Mouse (Mus musculus) forebrain, embryonic 16.5 days (tissue): ENCODE measurements around the gene Tm4sf4. TPM values are rescaled to one million over a fixed set of nuclear protein-coding genes. Genes with fewer than 3 reads are reported as not detected.

Source experiments
- ATAC-seq: fragments of 200-750 bp; cut with Nextera tagmentation; 2 replicates; pipeline ENCODE4 v1.8.0; 2017; ENCODE audit warnings: mild to moderate bottlenecking, moderate library complexity
- H3K27ac ChIP-seq: fragments of 300-500 bp; sonication (generic); 2 replicates; pipeline ENCODE4 v1.5.1; 2014; ENCODE audit warnings: low read length, control low read depth
- H3K27me3 ChIP-seq: fragments of 300-500 bp; sonication (generic); replicated peaks from 2 replicates; pipeline ENCODE4 v1.6.1; 2014; ENCODE audit warnings: low read length; ENCODE audit not compliant: control insufficient read depth, insufficient read depth
- H3K36me3 ChIP-seq: fragments of 300-500 bp; sonication (generic); 2 replicates; pipeline ENCODE4 v1.6.1; 2014; ENCODE audit not compliant: control insufficient read depth, insufficient read depth
- H3K4me1 ChIP-seq: fragments of 300-500 bp; sonication (generic); replicated peaks from 2 replicates; pipeline ENCODE4 v1.6.1; 2014; ENCODE audit warnings: low read length; ENCODE audit not compliant: control insufficient read depth, insufficient read depth
- H3K4me2 ChIP-seq: fragments of 300-500 bp; sonication (generic); 2 replicates; pipeline ENCODE4 v1.6.1; 2014; ENCODE audit warnings: mild to moderate bottlenecking, low read length, control low read depth
- H3K4me3 ChIP-seq: fragments of 300-500 bp; sonication (generic); replicated peaks from 2 replicates; pipeline ENCODE4 v1.5.1; 2014; ENCODE audit warnings: mild to moderate bottlenecking, low read length, control low read depth
- H3K9ac ChIP-seq: fragments of 300-500 bp; sonication (generic); replicated peaks from 2 replicates; pipeline ENCODE4 v1.6.1; 2014; ENCODE audit warnings: low read depth, low read length, control low read depth
- H3K9me3 ChIP-seq: fragments of 300-500 bp; sonication (generic); 2 replicates; pipeline ENCODE4 v1.6.1; 2016; ENCODE audit warnings: low read length; ENCODE audit not compliant: control insufficient read depth
- WGBS: fragments of 180-500 bp; shearing (Covaris S2); extraction: QIAGEN DNeasy Blood & Tissue Kit; methylation state at CpG from one replicate; pipeline ENCODE4 v1.1.7; 2014; 5-methylcytosine and 5-hydroxymethylcytosine counted together
- polyA plus RNA-seq: library from polyadenylated mRNA; unstranded; fragments of >200 nt; fragmentation: Nextera tagmentation; extraction: Ambion mirVana; gene quantifications from 2 replicates; pipeline ENCODE4 v1.2.1, GENCODE M21; 2015

Tm4sf4 gene
- polyA plus RNA-seq, 1 experiment from 2014 or later = not detected

- H3K4me2 ChIP-seq = no peak overlapping the region
- no peak for ATAC-seq
- H3K36me3 ChIP-seq = no peaks in the 10 kb centered on the region
- no peaks in the 10 kb centered on the region for H3K4me1 ChIP-seq
- no peak overlapping the region for H3K9ac ChIP-seq
- H3K9me3 ChIP-seq = no peaks in the 10 kb centered on the region
- no peak overlapping the region for H3K4me3 ChIP-seq
- no peak overlapping the region for H3K27ac ChIP-seq
- no peaks in the 10 kb centered on the region for H3K27me3 ChIP-seq
- 69% methylated on average over 4 of the region's 4 CpGs for WGBS
Measured at GRCm38 (mm10) chr3:57429486-57429885, 4.4 kb downstream of the Tm4sf4 start.

- no peaks in the 10 kb centered on the region for H3K27me3 ChIP-seq
- H3K4me2 ChIP-seq = no peak overlapping the region
- H3K9ac ChIP-seq = no peak overlapping the region
- no peaks in the 10 kb centered on the region for H3K36me3 ChIP-seq
- H3K4me1 ChIP-seq = no peaks in the 10 kb centered on the region
- no peak for ATAC-seq
- WGBS = 63% methylated on average over 3 of the region's 3 CpGs
- no peak overlapping the region for H3K4me3 ChIP-seq
- H3K27ac ChIP-seq = no peak overlapping the region
- H3K9me3 ChIP-seq = no peaks in the 10 kb centered on the region
Measured at GRCm38 (mm10) chr3:57431706-57432105, 6.6 kb downstream of the Tm4sf4 start.

GRCm38 (mm10) chr3:57435364-57435763, 10.2 kb downstream of the Tm4sf4 start:
- no peak for ATAC-seq
- Histone ChIP-seq H3K4me1 (no peaks in the 10 kb centered on the region), H3K9me3 (no peaks in the 10 kb centered on the region), H3K36me3 (no peaks in the 10 kb centered on the region), H3K27me3 (no peaks in the 10 kb centered on the region), H3K27ac (no peak overlapping the region), H3K9ac (no peak overlapping the region), H3K4me2 (no peak overlapping the region), H3K4me3 (no peak overlapping the region)
- 86% methylated on average over 8 of the region's 8 CpGs for WGBS

- WGBS = 80% methylated on average over 3 of the region's 3 CpGs
- H3K4me2 ChIP-seq = no peak overlapping the region
- H3K9ac ChIP-seq = no peak overlapping the region
- no peaks in the 10 kb centered on the region for H3K4me1 ChIP-seq
- no peaks in the 10 kb centered on the region for H3K27me3 ChIP-seq
- ATAC-seq = no peak
- H3K36me3 ChIP-seq = no peaks in the 10 kb centered on the region
- no peaks in the 10 kb centered on the region for H3K9me3 ChIP-seq
- no peak overlapping the region for H3K27ac ChIP-seq
- no peak overlapping the region for H3K4me3 ChIP-seq
Measured at GRCm38 (mm10) chr3:57440956-57441355, 15.8 kb downstream of the Tm4sf4 start.

- no peaks in the 10 kb centered on the region for H3K9me3 ChIP-seq
- no peaks in the 10 kb centered on the region for H3K27me3 ChIP-seq
- no peak overlapping the region for H3K27ac ChIP-seq
- no peaks in the 10 kb centered on the region for H3K36me3 ChIP-seq
- H3K9ac ChIP-seq = no peak overlapping the region
- no peak overlapping the region for H3K4me3 ChIP-seq
- H3K4me1 ChIP-seq = no peaks in the 10 kb centered on the region
- 19% methylated on average over 3 of the region's 3 CpGs for WGBS
- no peak overlapping the region for H3K4me2 ChIP-seq
- ATAC-seq = no peak
Measured at GRCm38 (mm10) chr3:57445706-57446105, 20.6 kb downstream of the Tm4sf4 start.

GRCm38 (mm10) chr3:57447889-57448288, 22.8 kb downstream of the Tm4sf4 start:
- Histone ChIP-seq H3K9ac (no peak overlapping the region), H3K9me3 (no peaks in the 10 kb centered on the region), H3K4me3 (no peak overlapping the region)

GRCm38 (mm10) chr3:57448445-57448844, 23.3 kb downstream of the Tm4sf4 start:
- H3K4me2 ChIP-seq = no peak overlapping the region
- ATAC-seq = peak; percentile 82
- H3K9ac ChIP-seq = no peak overlapping the region
- H3K27ac ChIP-seq = no peak overlapping the region
- H3K27me3 ChIP-seq = no peaks in the 10 kb centered on the region
- no peak overlapping the region for H3K4me3 ChIP-seq
- H3K4me1 ChIP-seq = no peaks in the 10 kb centered on the region
- no peaks in the 10 kb centered on the region for H3K36me3 ChIP-seq
- no peaks in the 10 kb centered on the region for H3K9me3 ChIP-seq
- WGBS = 35% methylated on average over 5 of the region's 5 CpGs

More at GRCm38 (mm10) chr3:57447889-57448288, 22.8 kb downstream of the Tm4sf4 start:
- Histone ChIP-seq H3K27ac (no peak overlapping the region), H3K4me2 (no peak overlapping the region), H3K36me3 (no peaks in the 10 kb centered on the region), H3K4me1 (no peaks in the 10 kb centered on the region), H3K27me3 (no peaks in the 10 kb centered on the region)
- 0 out of 2 replicates have a peak, but pooled peaks have one; percentile 11 for ATAC-seq
- WGBS = 52% methylated on average over 1 of the region's 1 CpGs

GRCm38 (mm10) chr3:57458652-57459051, 33.5 kb downstream of the Tm4sf4 start:
- H3K4me2 ChIP-seq = no peak overlapping the region
- no peaks in the 10 kb centered on the region for H3K9me3 ChIP-seq
- no peaks in the 10 kb centered on the region for H3K4me1 ChIP-seq
- no peak for ATAC-seq
- WGBS = 62% methylated on average over 11 of the region's 11 CpGs
- H3K36me3 ChIP-seq = no peaks in the 10 kb centered on the region
- H3K4me3 ChIP-seq = no peak overlapping the region
- H3K9ac ChIP-seq = no peak overlapping the region
- H3K27ac ChIP-seq = no peak overlapping the region
- no peaks in the 10 kb centered on the region for H3K27me3 ChIP-seq

- Histone ChIP-seq H3K4me2 (no peak overlapping the region), H3K4me3 (no peak overlapping the region), H3K9me3 (no peaks in the 10 kb centered on the region), H3K4me1 (no peaks in the 10 kb centered on the region), H3K27ac (no peak overlapping the region), H3K36me3 (no peaks in the 10 kb centered on the region), H3K9ac (no peak overlapping the region), H3K27me3 (no peaks in the 10 kb centered on the region)
- 88% methylated on average over 4 of the region's 4 CpGs for WGBS
- ATAC-seq = no peak
Measured at GRCm38 (mm10) chr3:57463302-57463701, 38.2 kb downstream of the Tm4sf4 start.

- Histone ChIP-seq H3K4me2 (no peak overlapping the region), H3K9me3 (no peaks in the 10 kb centered on the region), H3K27me3 (no peaks in the 10 kb centered on the region), H3K27ac (no peak overlapping the region), H3K4me3 (no peak overlapping the region), H3K9ac (no peak overlapping the region), H3K36me3 (no peaks in the 10 kb centered on the region), H3K4me1 (peaks cover 11% of the 10 kb centered on the region)
- ATAC-seq = peak; percentile 73
- WGBS = 76% methylated on average over 3 of the region's 3 CpGs
Measured at GRCm38 (mm10) chr3:57466289-57466688, 41.2 kb downstream of the Tm4sf4 start.
